Mouse (Mus musculus): ENCODE measurements around the gene Stil.

DNA sequence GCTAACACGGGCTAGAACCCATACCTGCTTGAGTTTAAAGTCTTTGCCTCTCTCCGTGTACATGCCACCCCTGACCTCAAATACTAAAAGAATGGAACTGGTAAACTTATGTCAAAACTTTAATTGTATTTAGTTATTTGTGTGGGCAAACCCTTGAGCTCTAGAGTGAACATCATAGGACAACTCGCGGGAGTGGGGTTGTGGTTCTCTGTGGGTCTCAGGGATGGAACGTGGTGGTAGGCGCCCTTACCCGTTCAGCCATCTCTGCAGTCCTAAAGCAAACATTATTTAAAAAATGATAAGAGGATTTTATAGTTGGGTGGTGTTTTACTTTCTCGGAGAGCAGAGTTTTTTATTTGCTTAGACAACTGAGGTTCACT, 13.8 kb upstream of the Stil start:
- TF ChIP-seq POLR2A (IDR thresholded peaks at IDR 0.05; ENCODE audit: extremely low read depth, insufficient read depth, low read length) (no peak), CTCF (IDR thresholded peaks at IDR 0.05; ENCODE audit: low read depth, low read length) (no peak)

Data from liver, adult 2 months (tissue).